Mouse (Mus musculus) embryonic fibroblast, embryonic 13.5 days (primary cell): ENCODE measurements around the gene Cdiptos. TPM values are rescaled to one million over a fixed set of nuclear protein-coding genes. Genes with fewer than 3 reads are reported as not detected.

Source experiments
- H3K27ac ChIP-seq: 2 replicates; pipeline ENCODE4 v1.5.1; 2012; ENCODE audit warnings: low read length, control low read depth, inconsistent platforms; ENCODE audit not compliant: insufficient read depth
- H3K4me1 ChIP-seq: 2 replicates; pipeline ENCODE4 v1.6.1; 2011; ENCODE audit warnings: low read length; ENCODE audit not compliant: control insufficient read depth, insufficient read depth
- H3K4me3 ChIP-seq: 2 replicates; pipeline ENCODE4 v1.5.1; 2011; ENCODE audit warnings: mild to moderate bottlenecking, control low read depth, low read length; ENCODE audit not compliant: insufficient read depth
- CTCF ChIP-seq: IDR thresholded peaks from 2 replicates; pipeline ENCODE4 v1.5.1; 2011; ENCODE audit warnings: mild to moderate bottlenecking, control low read depth, low read length, moderate library complexity, borderline replicate concordance; ENCODE audit not compliant: insufficient read depth
- POLR2A ChIP-seq: IDR thresholded peaks from 2 replicates; pipeline ENCODE4 v1.6.1; 2011; ENCODE audit warnings: low read depth, mild to moderate bottlenecking, control low read depth, low read length, moderate library complexity
- polyA plus RNA-seq: library from polyadenylated mRNA; stranded (reverse); fragments of >200 nt; gene quantifications from 2 replicates; pipeline ENCODE4 v1.2.4, GENCODE M21; 2011; ENCODE audit warnings: low read depth; ENCODE audit not compliant: missing spikeins, insufficient read length

The Cdiptos gene
- polyA plus RNA-seq, 1 experiment = 1.7 TPM

GRCm38 (mm10) chr7:127014320-127014719, 38.4 kb upstream of the Cdiptos start, which contains the start of gene Mvp:
Gene Mvp, minus strand, starts transcription at chr7:127014621.
- peak within 1 kb of the TSS; percentile 28 for H3K27ac ChIP-seq
- peak within 1 kb of the TSS; percentile 78 for H3K4me3 ChIP-seq
- peaks cover 2% of the 10 kb centered on the region for H3K4me1 ChIP-seq
- TF ChIP-seq CTCF (no peak), POLR2A (peak; percentile 73)

GRCm38 (mm10) chr7:127013385-127013784, 37.5 kb upstream of the Cdiptos start:
- Histone ChIP-seq H3K27ac (no peak overlapping the region), H3K4me1 (peaks cover 9% of the 10 kb centered on the region), H3K4me3 (peak overlapping the region; percentile 78)
- TF ChIP-seq POLR2A (no peak), CTCF (no peak)

DNA sequence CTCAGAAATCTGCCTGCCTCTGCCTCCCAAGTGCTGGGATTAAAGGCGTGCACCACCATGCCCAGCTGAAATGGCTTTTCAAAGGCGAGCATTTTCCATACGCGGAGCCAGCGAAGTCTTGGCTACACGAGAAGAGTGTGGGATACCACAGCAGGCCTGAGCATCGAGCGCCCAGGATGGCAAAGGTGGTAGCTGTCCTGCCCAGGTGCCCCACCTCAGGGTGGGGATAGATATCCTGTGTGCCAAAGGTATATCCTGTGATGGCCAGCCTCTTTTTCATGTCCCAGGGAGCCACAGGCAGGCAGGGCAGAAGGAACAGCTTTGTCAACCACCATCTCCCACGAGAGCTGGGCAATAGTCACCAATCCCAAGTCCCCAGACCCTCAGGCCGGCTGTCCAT, 36.9 kb upstream of the Cdiptos start:
- H3K27ac ChIP-seq = no peak overlapping the region
- TF ChIP-seq CTCF (no peak), POLR2A (no peak)

DNA sequence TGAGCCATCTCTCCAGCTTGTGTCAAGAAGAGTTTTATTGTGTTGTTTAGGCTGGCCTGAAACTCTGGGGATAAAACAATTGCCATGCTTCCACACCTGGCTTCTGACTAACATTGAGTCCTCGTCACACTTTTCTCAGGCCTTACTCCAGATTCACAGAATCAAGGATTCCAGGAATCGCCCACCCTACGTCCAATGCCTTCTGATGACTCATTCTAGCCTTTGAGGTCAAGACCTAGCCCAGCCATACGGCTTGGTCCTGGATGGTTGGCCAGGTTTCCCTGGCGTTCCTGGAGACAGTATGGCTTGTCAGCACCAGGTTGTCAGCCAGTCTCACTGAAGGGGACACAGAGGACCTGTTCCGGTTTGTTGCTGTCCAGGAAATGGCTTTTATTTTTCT, 36.5 kb upstream of the Cdiptos start:
- H3K27ac ChIP-seq = no peak overlapping the region

More for the DNA sequence above, 36.9 kb upstream of the Cdiptos start:
- Histone ChIP-seq H3K4me1 (peaks cover 10% of the 10 kb centered on the region), H3K4me3 (no peak overlapping the region)

GRCm38 (mm10) chr7:127011717-127012116, 35.8 kb upstream of the Cdiptos start:
- TF ChIP-seq POLR2A (no peak), CTCF (no peak)
- Histone ChIP-seq H3K4me1 (peaks cover 10% of the 10 kb centered on the region), H3K4me3 (no peak overlapping the region), H3K27ac (no peak overlapping the region)

More for the DNA sequence above, 36.5 kb upstream of the Cdiptos start:
- Histone ChIP-seq H3K4me1 (peaks cover 10% of the 10 kb centered on the region), H3K4me3 (no peak overlapping the region)
- TF ChIP-seq POLR2A (no peak), CTCF (no peak)

- Histone ChIP-seq H3K4me3 (no peak overlapping the region), H3K4me1 (peaks cover 10% of the 10 kb centered on the region), H3K27ac (no peak overlapping the region; the same call in 1 of the 2 replicates)
- TF ChIP-seq CTCF = no peak
- TF ChIP-seq POLR2A = no peak
These were observed 35.2 kb upstream of the Cdiptos start for GRCm38 (mm10) chr7:127011051-127011450.

DNA sequence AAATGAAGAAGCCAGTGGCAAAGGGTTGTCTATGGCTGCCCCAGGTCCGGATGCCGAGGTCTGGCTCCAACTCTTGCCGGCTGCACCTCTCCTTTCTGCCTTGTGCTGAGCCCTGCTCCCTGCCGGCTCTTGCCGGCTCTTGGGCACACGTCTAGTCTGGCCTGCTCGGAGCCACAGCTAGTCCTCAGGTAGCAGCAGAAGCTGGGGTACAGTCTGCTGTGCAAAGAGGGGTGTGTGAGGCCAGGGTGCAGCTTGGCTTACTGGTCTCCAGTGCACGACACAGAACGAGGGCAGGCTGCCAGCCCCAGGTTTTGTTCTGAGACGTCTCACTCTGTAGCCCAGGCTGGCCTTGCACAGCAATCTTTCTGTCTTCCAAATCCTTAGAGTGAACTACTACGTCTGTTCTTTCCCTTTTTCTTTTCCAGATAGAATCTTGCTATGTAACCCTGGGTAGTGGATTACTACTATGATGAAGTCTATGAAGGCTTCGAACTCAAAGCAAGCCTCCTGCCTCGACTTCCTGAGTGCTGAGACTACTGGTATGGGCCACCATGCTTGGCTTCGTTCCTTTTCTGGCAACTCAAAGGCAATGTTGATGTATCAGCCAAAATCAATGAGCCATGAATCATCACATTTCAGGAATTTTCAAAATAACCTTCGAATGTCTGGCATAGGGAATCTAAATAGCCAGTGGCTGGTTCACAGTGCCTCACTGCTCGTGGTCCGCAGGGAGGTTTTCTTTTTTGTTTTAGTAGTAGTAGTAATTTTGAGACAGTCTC, 33.6 kb upstream of the Cdiptos start:
- peak overlapping the region; percentile 75 for H3K27ac ChIP-seq

GRCm38 (mm10) chr7:127008239-127009019, 32.5 kb upstream of the Cdiptos start:
- H3K4me3 ChIP-seq = no peak overlapping the region
- H3K4me1 ChIP-seq = peaks cover 10% of the 10 kb centered on the region
- H3K27ac ChIP-seq = peak overlapping the region; percentile 75

More for the DNA sequence above, 33.6 kb upstream of the Cdiptos start:
- Histone ChIP-seq H3K4me1 (peaks cover 10% of the 10 kb centered on the region), H3K4me3 (no peak overlapping the region)
- TF ChIP-seq CTCF = no peak

GRCm38 (mm10) chr7:127007313-127008024, 31.6 kb upstream of the Cdiptos start:
- peaks cover 9% of the 10 kb centered on the region for H3K4me1 ChIP-seq
- no peak for TF ChIP-seq POLR2A
- TF ChIP-seq CTCF = no peak
- no peak overlapping the region for H3K27ac ChIP-seq
- no peak overlapping the region for H3K4me3 ChIP-seq

More at GRCm38 (mm10) chr7:127008239-127009019, 32.5 kb upstream of the Cdiptos start:
- TF ChIP-seq POLR2A (no peak), CTCF (no peak)
